Mouse (Mus musculus) T-helper 1 cell (primary cell): ENCODE measurements around the gene Cend1.
"Not testable (repeated sequence)": the region's sequence is repeated elsewhere in the genome, so short reads cannot be mapped to it uniquely, and the experiment has no call there.

Experiments
- in situ Hi-C: fragments of 300-600 bp; cut with MboI, MseI; formaldehyde crosslinking; loops from one replicate; pipeline ENCODE4 v1.15.1; 2025; ENCODE audit warnings: high pct_unique_total_duplicates

The Cend1 gene

DNA sequence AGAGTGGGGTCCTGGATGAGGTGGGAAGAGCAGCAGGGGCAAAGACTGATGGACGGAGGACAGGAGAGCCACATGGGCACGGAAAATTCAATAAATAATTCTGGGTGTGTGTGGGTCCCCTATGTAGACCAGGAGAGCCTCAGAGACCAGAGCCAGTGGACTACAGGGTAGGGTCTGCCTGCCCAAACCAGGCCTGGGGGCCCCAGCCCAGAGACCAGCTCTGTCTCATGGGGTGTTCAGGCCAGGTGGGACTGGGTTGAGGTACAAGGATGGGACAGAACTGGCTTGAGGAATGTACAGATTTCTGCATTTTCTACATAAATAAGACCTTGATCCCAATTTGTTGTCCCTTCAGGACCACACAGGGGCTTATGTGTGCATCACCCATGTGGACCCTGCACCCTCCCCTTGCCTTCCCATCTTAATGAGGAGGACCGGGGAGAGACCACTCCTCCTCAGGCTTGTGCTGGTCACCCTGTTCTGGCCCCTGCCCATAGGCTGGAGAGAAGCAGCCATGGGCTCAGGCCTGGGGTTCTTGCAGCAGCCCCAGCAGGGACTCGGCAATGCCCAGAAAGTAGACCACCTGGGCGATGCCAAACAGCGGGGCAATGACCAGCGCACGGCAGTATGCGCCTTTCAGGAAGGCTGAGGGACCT, 1.4 kb upstream of the Cend1 start:
- in situ Hi-C loops: no loop called here

DNA sequence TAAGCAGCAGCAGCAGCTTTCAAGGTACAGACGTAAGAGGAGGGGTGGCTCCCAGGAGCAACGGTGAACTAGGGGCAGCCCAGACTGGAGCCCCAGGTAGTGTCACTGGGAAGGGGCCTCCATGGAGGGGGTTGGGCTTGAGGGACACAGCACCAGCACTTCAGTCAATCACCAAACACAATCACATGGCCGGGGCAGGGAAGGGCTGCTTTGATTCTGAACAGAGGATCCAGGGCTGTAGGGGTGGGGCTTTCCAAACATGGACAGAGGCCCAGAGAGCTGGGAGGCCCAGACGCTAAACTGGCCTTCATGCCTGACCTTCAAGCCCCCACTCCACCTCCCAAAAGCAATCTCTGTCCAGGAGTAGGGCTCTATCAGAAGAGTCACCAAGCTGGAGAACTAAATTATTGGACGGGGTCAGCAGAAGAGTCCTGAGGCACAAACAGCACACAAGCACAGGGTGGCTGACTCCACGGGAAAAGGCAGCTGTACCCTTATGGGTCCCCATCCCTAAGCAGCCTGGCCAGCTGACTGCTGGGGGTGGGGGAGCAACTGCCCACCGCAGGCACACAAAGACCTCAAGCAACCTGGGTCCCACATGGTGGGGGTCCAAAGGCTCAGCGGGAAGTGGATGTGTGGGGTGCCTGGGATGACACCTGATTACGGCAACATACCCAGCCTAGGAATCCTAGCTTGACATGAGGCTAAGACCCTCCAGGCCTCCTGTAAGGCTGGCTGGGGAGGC, 721 bp upstream of the Cend1 start:
- in situ Hi-C loops: no loop called here

- in situ Hi-C loops: no loop called here
Observed at GRCm38 (mm10) chr7:141428701-141429100, 590 bp downstream of the Cend1 start.

DNA sequence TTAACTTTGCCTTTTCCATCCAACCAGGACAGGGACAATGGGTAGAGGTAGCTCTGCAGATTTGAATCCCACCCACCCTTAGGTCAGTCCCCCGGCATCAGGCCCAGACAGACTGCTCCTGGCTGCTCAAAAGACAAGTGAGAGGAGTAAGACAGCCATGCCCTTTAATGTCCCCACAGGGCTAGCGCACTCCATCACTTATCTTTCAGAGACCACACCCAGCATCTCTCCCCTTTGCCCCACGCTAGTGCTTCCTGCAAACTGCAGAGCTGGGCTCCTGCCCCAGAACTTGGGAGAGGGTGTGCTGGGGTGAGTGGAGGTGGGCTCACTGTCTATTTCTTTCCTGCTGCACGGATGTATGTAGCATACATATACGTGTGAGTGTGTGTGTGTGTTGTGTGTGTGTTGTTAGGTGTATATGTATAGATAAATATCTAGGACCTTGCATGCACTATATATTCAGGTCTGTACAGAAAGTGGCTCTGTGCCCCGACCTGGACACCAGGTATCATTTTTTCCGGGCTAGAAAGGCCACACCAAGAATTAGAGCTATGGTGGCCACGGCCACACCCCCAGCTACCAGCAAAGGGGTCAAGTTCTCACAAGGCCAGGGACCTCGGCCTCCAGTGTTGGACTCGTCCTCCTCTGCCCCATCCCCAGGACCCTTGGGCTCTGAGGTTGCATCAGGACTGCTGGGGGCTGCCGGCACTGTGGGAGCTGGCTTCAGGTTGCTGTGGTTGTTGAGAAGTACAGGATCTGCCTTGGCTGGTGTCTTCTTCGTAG, 2.2 kb downstream of the Cend1 start:
- in situ Hi-C loops: no loop called here

DNA sequence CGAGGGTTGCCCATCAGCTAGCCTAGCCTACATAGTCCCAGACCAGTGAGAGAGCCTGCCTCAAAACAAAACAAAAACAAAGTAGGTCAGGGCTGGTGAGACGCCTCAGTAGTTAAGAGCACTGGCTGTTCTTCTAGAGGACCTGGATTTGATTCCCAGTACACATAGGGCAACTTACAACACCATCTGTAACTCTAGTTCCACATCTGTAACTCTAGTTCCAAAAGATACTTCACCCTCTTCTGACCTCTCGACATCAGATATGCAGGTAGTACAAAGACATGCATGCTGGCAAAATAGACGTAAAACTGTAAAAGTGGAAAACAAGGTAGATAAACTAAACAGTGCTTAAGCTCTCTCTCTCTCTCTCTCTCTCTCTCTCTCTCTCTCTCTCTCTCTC, 5.5 kb downstream of the Cend1 start:
- in situ Hi-C loops: no loop called here

GRCm38 (mm10) chr7:141420030-141420702, 9.1 kb downstream of the Cend1 start:
- in situ Hi-C loops: no loop called here

DNA sequence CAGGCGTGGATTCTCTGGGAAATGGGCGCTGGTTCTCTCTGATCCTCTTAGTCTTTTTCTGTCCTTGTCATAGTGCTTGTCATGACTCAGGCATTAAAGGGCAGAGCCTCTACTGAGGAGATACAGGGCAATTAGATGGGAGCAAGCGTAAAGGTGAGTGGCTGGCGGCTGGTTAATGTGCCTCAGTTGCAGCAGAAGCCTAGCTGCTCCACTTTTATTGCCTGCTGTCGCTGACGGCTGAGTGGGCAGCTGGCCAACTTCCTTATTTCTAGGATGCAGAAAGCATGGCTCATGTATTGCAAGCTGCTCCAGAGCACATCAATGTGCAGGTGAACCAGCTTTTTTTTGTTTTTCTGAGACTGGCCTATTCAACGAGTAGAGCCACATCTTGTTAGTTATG, 10.3 kb downstream of the Cend1 start:
- in situ Hi-C loops: no loop called here

- in situ Hi-C loops: no loop called here
Observed at GRCm38 (mm10) chr7:141417731-141418681, 11.3 kb downstream of the Cend1 start.

DNA sequence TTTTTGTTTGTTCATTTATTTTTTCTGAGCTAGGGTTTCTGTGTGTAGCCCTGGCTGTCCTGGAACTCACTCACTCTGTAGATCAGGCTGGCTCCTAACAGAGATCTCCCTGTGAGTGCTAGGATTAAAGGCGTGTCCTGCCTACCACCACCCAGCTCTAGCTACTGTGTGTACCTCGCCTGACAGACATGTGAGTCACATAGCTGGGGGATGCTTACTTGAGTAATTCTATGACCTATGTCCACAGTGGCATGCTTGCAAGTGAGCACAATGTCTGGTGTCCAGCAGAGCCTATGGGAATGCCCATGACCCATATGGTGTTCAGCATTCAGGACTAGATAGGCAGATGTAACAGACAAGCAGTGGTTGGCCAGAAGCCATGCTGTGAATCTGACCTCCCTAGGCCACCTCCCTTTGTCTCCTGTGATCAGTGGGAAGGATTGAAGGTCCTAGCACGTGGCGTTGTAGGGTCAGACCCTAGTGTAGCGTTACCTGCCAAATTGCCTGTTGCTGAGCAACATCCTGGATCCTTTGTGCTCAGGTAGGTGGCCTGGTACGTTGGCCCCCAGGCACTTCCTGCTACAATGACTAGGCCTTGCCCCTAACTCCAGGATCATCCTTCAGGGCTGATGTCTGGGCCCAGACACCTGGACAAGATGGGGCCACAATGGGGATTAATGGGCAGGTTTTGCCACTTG, 13.0 kb downstream of the Cend1 start:
- in situ Hi-C loops: no loop called here

DNA sequence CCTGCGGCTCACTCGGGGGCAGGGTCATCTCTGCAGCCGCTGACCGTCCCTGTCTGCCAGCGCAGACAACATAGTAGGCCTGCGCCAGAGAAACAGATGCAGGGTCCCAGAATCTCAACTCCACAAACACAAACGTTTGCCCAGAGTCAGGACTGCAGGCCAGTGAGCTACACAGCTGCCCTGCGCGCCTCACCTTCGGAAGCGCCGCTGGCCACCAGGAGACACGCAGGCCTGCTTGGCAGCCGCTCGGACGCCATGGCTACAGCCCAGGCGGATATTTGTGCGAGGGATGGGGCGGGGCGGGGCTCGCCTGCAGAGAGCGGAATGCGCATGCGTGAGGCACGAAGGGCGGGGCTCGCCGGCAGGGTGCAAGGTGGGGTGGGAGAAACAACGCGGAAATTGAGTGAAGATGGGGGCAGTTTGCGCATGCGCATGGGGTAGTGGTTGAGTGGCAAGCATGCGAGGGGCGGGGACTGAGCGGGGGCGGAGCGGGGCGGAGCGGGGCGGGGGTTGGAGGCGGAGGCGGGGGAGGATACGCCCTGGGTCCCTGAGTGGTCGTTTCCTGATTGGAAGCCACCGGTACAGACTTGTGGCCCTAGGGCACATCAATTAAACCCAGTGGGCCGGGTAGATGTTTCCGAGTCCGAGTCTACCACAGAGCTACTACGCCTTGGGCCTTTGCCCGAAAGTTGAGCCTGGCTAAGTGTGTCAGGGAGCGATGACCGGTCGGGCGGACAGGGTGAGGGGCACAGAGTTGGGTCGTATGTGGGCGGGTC, 15.3 kb downstream of the Cend1 start, which contains the start of gene Gatd1:
Gene Gatd1 (minus strand): TSS at position 328 of the 776 bp plus-strand sequence.
- in situ Hi-C loops: loop anchor here (5.0 kb wide), 1 partner anchor 38 kb away; no protein-coding TSS in a partner anchor

- in situ Hi-C loops: loop anchor here (5.0 kb wide), 1 partner anchor 39 kb away; no protein-coding TSS in a partner anchor
Observed at GRCm38 (mm10) chr7:141413331-141413730, 16.0 kb downstream of the Cend1 start.

- in situ Hi-C loops: loop anchor here (5.0 kb wide), 1 partner anchor 41 kb away; no protein-coding TSS in a partner anchor
Observed at GRCm38 (mm10) chr7:141411667-141412066, 17.6 kb downstream of the Cend1 start.

- in situ Hi-C loops: loop anchor here (5.0 kb wide), 1 partner anchor 42 kb away; no protein-coding TSS in a partner anchor
Observed at GRCm38 (mm10) chr7:141410631-141411030, 18.7 kb downstream of the Cend1 start.

DNA sequence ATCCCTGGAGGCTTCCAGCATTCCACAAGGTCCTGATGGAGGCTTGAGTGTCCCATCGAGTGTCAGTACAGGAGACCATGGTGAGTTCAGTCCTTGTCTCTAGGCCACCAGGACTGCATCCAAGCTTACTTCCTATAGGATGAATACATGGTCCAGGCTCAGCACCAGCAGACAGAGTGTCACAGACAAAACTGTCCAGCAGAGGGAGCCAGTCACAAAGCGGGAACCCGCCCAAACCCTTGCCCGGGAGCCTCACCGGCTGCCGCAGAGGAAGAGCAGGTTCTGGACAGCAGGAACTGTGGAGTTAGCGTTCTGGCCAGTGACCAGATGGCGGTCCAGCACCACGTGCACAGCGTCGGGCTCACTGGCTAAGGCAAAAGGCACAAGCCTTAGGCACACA, 20.5 kb downstream of the Cend1 start:
- in situ Hi-C loops: no loop called here

- in situ Hi-C loops: not testable (repeated sequence)
Observed at GRCm38 (mm10) chr7:141407670-141408069, 21.6 kb downstream of the Cend1 start.

DNA sequence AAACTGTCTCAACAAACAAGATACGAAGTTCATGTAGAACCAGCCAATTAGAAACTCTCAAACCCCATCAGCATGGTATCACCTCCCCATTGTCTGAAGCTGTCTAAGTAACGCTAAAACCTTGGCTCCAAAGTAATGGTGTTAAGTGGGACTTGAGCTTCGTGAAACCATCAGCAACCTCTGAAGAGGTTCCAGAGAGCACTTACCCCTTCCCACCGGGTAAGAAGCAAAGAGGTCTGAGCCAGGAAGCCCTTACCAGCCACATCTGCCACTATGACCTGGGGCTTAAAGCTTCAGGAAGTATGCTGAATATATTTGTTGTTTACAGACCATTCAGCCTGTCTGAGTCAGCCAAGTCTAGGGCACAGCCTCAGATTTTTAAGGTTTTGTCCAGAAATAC, 23.8 kb downstream of the Cend1 start:
- in situ Hi-C loops: no loop called here

GRCm38 (mm10) chr7:141403305-141403704, 26.0 kb downstream of the Cend1 start:
- in situ Hi-C loops: no loop called here

DNA sequence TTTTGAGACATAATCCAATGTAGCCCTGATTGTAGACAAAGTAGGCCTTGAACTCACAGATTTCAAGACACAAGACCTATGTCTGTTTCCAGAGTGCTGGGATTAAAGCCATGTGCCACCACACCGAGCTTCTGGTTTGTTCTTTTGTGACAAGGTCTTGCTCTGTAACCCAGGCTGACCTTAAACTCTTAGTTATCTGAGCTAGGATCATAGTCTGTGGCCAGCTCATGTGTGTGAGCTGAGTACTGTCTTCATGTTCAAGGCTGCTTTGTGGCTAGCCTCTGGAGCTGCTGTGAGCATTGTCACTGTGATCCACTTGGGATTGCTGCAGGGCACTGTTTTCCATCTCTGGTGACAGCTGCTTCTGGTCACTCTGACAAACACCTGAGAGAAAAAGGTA, 33.9 kb downstream of the Cend1 start:
- in situ Hi-C loops: no loop called here

GRCm38 (mm10) chr7:141394771-141395170, 34.5 kb downstream of the Cend1 start:
- in situ Hi-C loops: no loop called here
